Mouse (Mus musculus) brain, embryonic 14.5 days (tissue): ENCODE measurements around the gene Cdk7. TPM values are rescaled to one million over a fixed set of nuclear protein-coding genes. Genes with fewer than 3 reads are reported as not detected.
"Not testable (repeated sequence)": the region's sequence is repeated elsewhere in the genome, so short reads cannot be mapped to it uniquely, and the experiment has no call there.

Experiments used
- DNase-seq: peaks from one replicate; pipeline ENCODE4 v3.0.0-alpha.2; 2011; ENCODE audit warnings: low read depth
- CTCF ChIP-seq: fragments of 200-500 bp; IDR thresholded peaks from 2 replicates; pipeline ENCODE4 v1.5.1; 2012; ENCODE audit warnings: inconsistent platforms, mild to moderate bottlenecking, moderate library complexity, borderline replicate concordance; ENCODE audit not compliant: insufficient read depth, insufficient read length; ENCODE audit errors: extremely low read depth
- POLR2A ChIP-seq: fragments of 200-500 bp; IDR thresholded peaks from 2 replicates; pipeline ENCODE4 v1.6.1; 2012; ENCODE audit warnings: mild to moderate bottlenecking, inconsistent platforms, borderline replicate concordance; ENCODE audit not compliant: poor library complexity, insufficient read depth, insufficient read length, severe bottlenecking; ENCODE audit errors: extremely low read depth
- polyA plus RNA-seq: library from polyadenylated mRNA; depleted of rRNA; stranded (reverse); fragments of >200 nt; gene quantifications from 2 replicates; pipeline ENCODE4 v1.2.3, GENCODE M21; 2012

The Cdk7 gene
- polyA plus RNA-seq, 1 experiment, result 24.3 TPM

GRCm38 (mm10) chr13:100748638-100749037 lies 17.9 kb upstream of the Cdk7 start:
- no peak for DNase-seq
- TF ChIP-seq POLR2A (no peak), CTCF (no peak)

- no peak for TF ChIP-seq CTCF
- TF ChIP-seq POLR2A, result no peak
- DNase-seq, result no peak
Measured at GRCm38 (mm10) chr13:100746090-100746489, 15.4 kb upstream of the Cdk7 start.

GRCm38 (mm10) chr13:100744036-100744744 lies 13.5 kb upstream of the Cdk7 start, which contains the start of gene Mrps36:
Mrps36 (minus strand) TSS chr13:100744659.
- DNase-seq, result peak; percentile 97
- peak; percentile 58; the same call in 1 of the 2 replicates for TF ChIP-seq POLR2A
- no peak for TF ChIP-seq CTCF

GRCm38 (mm10) chr13:100743346-100744035 lies 12.8 kb upstream of the Cdk7 start:
- TF ChIP-seq POLR2A, result no peak
- TF ChIP-seq CTCF, result no peak
- no peak for DNase-seq

- DNase-seq, result no peak
- TF ChIP-seq POLR2A, result no peak
- TF ChIP-seq CTCF, result no peak
Measured at GRCm38 (mm10) chr13:100742831-100743230, 12.1 kb upstream of the Cdk7 start.

GRCm38 (mm10) chr13:100732756-100733155 lies 2.0 kb upstream of the Cdk7 start:
- TF ChIP-seq POLR2A (no peak), CTCF (no peak)
- no peak for DNase-seq

GRCm38 (mm10) chr13:100731462-100732046 lies 815 bp upstream of the Cdk7 start:
- not testable (repeated sequence) for DNase-seq

- no peak for DNase-seq
- no peak for TF ChIP-seq POLR2A
- no peak for TF ChIP-seq CTCF
Measured at GRCm38 (mm10) chr13:100730153-100730860, 432 bp downstream of the Cdk7 start.

GRCm38 (mm10) chr13:100728530-100728929 lies 2.2 kb downstream of the Cdk7 start:
- not testable (repeated sequence) for DNase-seq

- DNase-seq, result no peak
- no peak for TF ChIP-seq POLR2A
Measured at GRCm38 (mm10) chr13:100728086-100728485, 2.7 kb downstream of the Cdk7 start.

GRCm38 (mm10) chr13:100725194-100725593 lies 5.5 kb downstream of the Cdk7 start:
- DNase-seq, result no peak
- TF ChIP-seq CTCF (no peak), POLR2A (no peak)

- TF ChIP-seq CTCF, result no peak
- no peak for TF ChIP-seq POLR2A
- peak; percentile 61 for DNase-seq
Measured at GRCm38 (mm10) chr13:100724051-100724754, 6.5 kb downstream of the Cdk7 start.
